Mouse (Mus musculus) right cerebral cortex, postnatal 10 days (tissue): ENCODE measurements at regions not wholly inside any gene's neighbourhood (a gene's known extent, or its start where the extent isn't known, plus 50 kb on each side); places are given as distances from the start of the nearest gene placed in this dataset.
"Not testable (repeated sequence)": the region's sequence is repeated elsewhere in the genome, so short reads cannot be mapped to it uniquely, and the experiment has no call there.

Source experiments
- DNase-seq, 2 experiments: peaks; one replicate each; pipeline ENCODE4 v3.0.0; 2021; ENCODE audit warnings: low spot score in 2 of 2

GRCm38 (mm10) chr7:77200903-77201302 lies 971.2 kb downstream of the Agbl1 start:
- not testable (repeated sequence) for DNase-seq

DNA sequence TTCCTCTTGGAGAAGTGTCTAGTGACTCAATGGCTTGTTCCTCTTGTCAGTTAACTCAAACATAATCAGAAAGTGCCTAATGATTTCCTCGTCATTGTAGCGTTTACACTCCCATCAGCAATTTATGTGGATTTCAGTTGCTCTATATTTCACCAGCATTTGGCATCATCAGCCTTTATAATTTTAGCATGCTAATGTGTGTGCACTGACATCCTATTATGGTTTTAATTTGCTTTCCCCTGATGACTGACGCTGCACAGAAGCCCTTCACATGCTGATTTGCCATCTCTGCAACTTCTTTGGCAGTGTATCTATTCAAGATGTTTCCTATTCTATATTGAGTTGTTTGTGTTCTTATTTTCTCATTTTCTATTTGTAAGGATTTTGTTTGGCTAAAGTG lies 975.9 kb downstream of the Agbl1 start:
- DNase-seq = no peak

DNA sequence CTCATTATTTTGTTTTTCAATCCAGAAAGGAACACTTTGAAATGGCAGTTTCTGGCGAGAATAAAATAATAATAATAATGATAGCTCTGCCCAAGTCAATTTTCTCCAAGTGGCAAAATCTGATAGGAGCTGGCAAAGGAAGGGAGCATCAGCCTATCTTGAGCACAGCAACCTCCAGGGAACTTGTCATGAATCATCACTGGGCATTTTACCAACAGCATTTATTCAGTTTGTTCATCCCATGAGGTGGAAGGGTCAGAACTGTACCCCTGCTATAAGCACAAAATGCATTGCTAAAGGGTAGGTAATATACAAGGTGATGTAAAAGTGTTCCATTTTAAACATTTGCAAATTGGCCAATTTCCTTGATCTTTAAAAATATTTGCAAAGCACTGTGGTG lies 1019.7 kb downstream of the Agbl1 start:
- no peak for DNase-seq

GRCm38 (mm10) chr7:77287657-77288056 lies 1058.0 kb downstream of the Agbl1 start:
- no peak for DNase-seq

- no peak for DNase-seq
Observed at GRCm38 (mm10) chr7:77294984-77295642, 1065.4 kb downstream of the Agbl1 start.

GRCm38 (mm10) chr7:77303227-77303626 lies 1073.5 kb downstream of the Agbl1 start:
- DNase-seq = no peak

DNA sequence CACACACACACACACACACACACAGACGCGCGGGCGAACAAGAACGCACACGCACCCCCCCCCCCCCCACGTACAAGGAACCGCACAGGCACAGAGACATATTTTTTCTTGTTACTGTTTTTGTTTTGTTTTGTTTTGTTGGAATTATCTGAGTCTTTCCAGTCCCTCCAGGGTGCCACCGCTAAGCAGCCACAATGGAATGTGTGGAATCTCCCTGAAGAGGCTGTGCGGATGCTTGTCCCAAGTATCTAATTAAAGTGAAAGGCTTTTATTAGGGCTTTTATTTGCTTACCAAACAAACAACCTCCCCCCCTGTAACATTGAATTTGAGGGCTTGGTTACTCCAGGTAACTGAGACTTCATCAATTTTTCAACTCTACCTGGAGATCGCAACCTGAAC lies 1074.2 kb downstream of the Agbl1 start:
- DNase-seq = no peak

GRCm38 (mm10) chr7:77305471-77305870 lies 1075.8 kb downstream of the Agbl1 start:
- no peak for DNase-seq

GRCm38 (mm10) chr7:77311661-77312060 lies 1082.0 kb downstream of the Agbl1 start:
- DNase-seq = no peak

- DNase-seq = no peak
Observed at GRCm38 (mm10) chr7:77325140-77325539, 1095.5 kb downstream of the Agbl1 start.

GRCm38 (mm10) chr7:77326836-77327235 lies 1097.1 kb downstream of the Agbl1 start:
- DNase-seq = no peak

DNA sequence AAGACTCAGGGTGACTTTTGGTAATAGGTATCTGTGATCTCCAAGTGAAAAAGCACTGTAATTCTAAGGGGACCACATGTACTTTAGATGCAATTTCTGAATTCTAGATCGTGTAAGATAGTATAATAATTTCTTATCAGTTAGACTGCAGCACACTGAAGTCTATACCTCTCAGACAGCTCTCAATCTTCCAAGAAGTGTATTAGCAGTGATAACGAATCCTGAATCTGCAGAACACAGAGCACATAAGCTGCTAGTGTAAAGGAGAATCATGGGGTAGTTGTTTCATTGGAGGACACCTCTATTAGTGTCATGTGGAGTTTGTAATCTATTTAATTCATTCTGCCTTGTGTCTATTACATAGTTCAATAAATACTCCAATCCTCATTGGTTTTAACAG lies 1097.8 kb downstream of the Agbl1 start:
- DNase-seq = no peak

DNA sequence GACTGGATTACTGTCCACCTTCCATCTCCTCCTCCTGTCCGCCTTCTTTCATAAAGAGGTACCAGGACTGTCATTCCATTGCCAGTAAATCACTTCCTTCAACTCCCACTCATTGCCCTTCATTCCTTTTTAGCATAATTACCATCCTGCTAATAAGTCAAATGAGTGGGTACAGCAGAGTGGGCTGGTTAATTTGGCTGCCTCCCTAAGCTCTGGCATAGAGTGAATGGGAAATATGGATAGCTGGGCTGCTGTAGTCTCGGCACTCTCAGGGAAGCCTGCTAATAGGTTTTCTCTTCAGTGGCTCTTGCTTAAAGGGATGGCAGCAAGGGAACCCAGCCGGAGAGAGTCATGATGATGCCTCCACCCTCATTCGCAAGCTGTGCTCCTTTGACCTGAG lies 1108.9 kb downstream of the Agbl1 start:
- peak; percentile 24 to 31 for DNase-seq
